Mouse (Mus musculus) heart, postnatal 10 days (tissue): ENCODE measurements around the gene Vamp4. TPM values are rescaled to one million over a fixed set of nuclear protein-coding genes. Genes with fewer than 3 reads are reported as not detected.

ENCODE experiments used
- DNase-seq, 2 experiments: peaks; one replicate each; pipeline ENCODE4 v3.0.0; 2021
- intact Hi-C: fragments of 180-260 bp; cut with DNase I; formaldehyde crosslinking; loops from one replicate; pipeline ENCODE4 v1.15.1; 2025
- total RNA-seq, 2 experiments: library from RNA; stranded (reverse); gene quantifications; 2 replicates each; pipeline ENCODE4 v1.2.3; 2021

Gene Vamp4
- total RNA-seq, 2 experiments from 2014 or later = 18.5 to 23.8 TPM

DNA sequence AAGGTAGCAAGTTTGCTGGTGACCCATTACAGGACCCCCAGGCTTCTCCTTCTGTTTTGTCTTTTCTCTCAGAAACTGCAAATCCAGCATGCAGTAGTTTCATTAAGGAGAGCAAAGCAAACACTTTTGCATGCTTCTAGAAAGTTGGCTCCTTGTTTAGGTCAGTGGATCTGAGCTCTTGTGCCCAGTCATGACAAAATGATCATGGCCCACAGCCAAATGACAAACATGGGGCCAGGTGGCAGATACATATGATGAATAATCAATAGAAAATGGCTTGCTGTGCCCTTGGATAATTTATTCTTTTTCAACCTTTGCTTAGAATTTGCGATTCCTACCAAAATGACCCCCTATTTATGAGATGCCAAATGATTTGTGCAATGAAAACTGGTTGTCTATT is 69.5 kb downstream of the Vamp4 start:
- intact Hi-C loops = no loop called here
- no peak for DNase-seq

- DNase-seq = no peak
- intact Hi-C loops = no loop called here
Observed at GRCm38 (mm10) chr1:162642591-162642990, 72.3 kb downstream of the Vamp4 start.

GRCm38 (mm10) chr1:162643752-162644151 is 73.4 kb downstream of the Vamp4 start:
- DNase-seq = peak; percentile 76 to 79
- intact Hi-C loops = no loop called here

DNA sequence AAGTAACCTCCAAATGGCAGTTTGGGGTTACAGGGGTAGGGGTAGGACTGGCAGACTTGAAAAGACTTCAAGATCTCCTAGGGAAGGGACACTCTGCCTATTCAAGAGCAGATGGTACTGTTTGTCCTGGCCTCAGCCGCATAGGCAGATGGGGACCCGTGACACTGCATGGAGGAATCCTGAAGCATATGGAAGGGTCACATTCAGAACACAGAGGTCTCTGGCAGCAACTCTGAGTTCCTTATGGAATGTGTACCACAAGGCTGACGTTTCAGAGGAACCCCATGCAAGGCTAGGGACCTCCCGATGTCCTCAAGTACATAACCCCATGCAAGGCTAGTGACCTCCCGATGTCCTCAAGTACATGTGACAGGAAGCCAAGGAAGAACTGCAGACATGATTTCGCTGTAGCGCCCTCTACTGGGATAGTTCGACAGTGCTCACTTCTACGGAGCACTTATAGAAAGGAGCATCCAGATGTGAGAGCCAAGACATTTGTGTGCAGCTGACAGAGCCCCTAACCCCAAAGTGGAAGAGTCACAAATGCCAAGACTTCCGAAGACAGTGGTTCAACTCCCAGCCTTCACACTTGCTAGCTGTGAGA is 75.9 kb downstream of the Vamp4 start:
- DNase-seq = no peak
- intact Hi-C loops = no loop called here

DNA sequence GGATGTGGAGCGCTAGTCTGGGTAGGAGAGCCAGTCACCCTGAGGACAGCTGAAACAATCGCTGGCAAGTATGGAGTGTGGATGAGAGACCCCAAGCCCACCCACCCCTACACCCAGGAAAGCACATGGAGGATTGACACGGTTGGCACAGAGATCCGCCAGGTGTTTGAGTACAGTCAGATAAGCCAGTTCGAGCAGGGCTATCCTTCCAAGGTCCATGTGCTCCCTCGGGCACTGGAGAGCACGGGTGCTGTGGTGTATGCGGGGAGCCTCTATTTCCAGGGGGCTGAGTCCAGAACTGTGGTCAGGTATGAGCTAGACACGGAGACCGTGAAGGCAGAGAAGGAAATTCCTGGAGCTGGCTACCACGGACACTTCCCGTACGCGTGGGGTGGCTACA is 78.1 kb downstream of the Vamp4 start:
- no peak for DNase-seq

More for the DNA sequence above, 78.1 kb downstream of the Vamp4 start:
- intact Hi-C loops = no loop called here

Other genes with a start within 250 kb of the Vamp4 start
- 1 to 10 TPM; 6.4 to 8.4 TPM for gene Dnm3, start 92.5 kb upstream of the Vamp4 start, total RNA-seq
- 1 to 10 TPM; 7.3 to 8.1 TPM for gene Mettl13, start 22.0 kb upstream of the Vamp4 start, total RNA-seq
- gene Myoc, start 68.6 kb downstream of the Vamp4 start, total RNA-seq = 1 to 10 TPM; 1.0 to 1.1 TPM
- gene Myocos, start 87.7 kb downstream of the Vamp4 start, total RNA-seq = not detected
- 100 to 1,000 TPM; 113 to 126 TPM for gene Prrc2c, start 170.0 kb downstream of the Vamp4 start, total RNA-seq
- gene Fmo4, start 243.5 kb downstream of the Vamp4 start, total RNA-seq = under 1 TPM in 1 of 2 experiments, not detected in 1; 0.27 TPM